Mouse (Mus musculus) spleen, adult 2 months (tissue): ENCODE measurements around the gene Tomm34. TPM values are rescaled to one million over a fixed set of nuclear protein-coding genes. Genes with fewer than 3 reads are reported as not detected.

Source experiments
- DNase-seq, 2 experiments: peaks; one replicate each; pipeline versions ENCODE4 v3.0.0 to v3.0.0-alpha.2; 2012 to 2021; ENCODE audit warnings: low spot score in 2 of 2, low read depth in 1 of 2
- H3K27ac ChIP-seq: fragments of 200-500 bp; 2 replicates; pipeline ENCODE4 v1.5.1; 2012; ENCODE audit warnings: low read length, inconsistent platforms; ENCODE audit not compliant: insufficient read depth
- H3K27me3 ChIP-seq: fragments of 200-500 bp; 2 replicates; pipeline ENCODE4 v1.6.1; 2012; ENCODE audit warnings: mild to moderate bottlenecking, moderate library complexity, low read length, inconsistent platforms; ENCODE audit not compliant: control insufficient read depth, insufficient read depth
- H3K36me3 ChIP-seq: fragments of 200-500 bp; 2 replicates; pipeline ENCODE4 v1.6.1; 2012; ENCODE audit warnings: mild to moderate bottlenecking, low read length, inconsistent platforms; ENCODE audit not compliant: control insufficient read depth, insufficient read depth
- H3K4me1 ChIP-seq: fragments of 200-500 bp; 2 replicates; pipeline ENCODE4 v1.6.1; 2011; ENCODE audit warnings: inconsistent platforms; ENCODE audit not compliant: control insufficient read depth, insufficient read depth, insufficient read length
- H3K4me3 ChIP-seq: fragments of 200-500 bp; 2 replicates; pipeline ENCODE4 v1.5.1; 2011; ENCODE audit warnings: mild to moderate bottlenecking, inconsistent platforms; ENCODE audit not compliant: insufficient read depth, insufficient read length; ENCODE audit errors: extremely low read depth
- CTCF ChIP-seq: fragments of 200-500 bp; IDR thresholded peaks from 2 replicates; pipeline ENCODE4 v1.5.1; 2011; ENCODE audit warnings: mild to moderate bottlenecking, inconsistent platforms; ENCODE audit not compliant: insufficient read depth, insufficient read length, insufficient replicate concordance; ENCODE audit errors: extremely low read depth
- POLR2A ChIP-seq: fragments of 200-500 bp; IDR thresholded peaks from 2 replicates; pipeline ENCODE4 v1.6.1; 2011; ENCODE audit warnings: low read depth, low read length, inconsistent platforms
- WGBS: fragments of 180-500 bp; shearing (Covaris S2); methylation state at CpG from one replicate; pipeline ENCODE4 v1.1.7; 2018; 5-methylcytosine and 5-hydroxymethylcytosine counted together
- polyA plus RNA-seq: library from polyadenylated mRNA; depleted of rRNA; stranded (reverse); fragments of >200 nt; gene quantifications from 2 replicates; pipeline ENCODE4 v1.2.3, GENCODE M21; 2012

Tomm34 gene
- polyA plus RNA-seq, 1 experiment: 51.7 TPM

DNA sequence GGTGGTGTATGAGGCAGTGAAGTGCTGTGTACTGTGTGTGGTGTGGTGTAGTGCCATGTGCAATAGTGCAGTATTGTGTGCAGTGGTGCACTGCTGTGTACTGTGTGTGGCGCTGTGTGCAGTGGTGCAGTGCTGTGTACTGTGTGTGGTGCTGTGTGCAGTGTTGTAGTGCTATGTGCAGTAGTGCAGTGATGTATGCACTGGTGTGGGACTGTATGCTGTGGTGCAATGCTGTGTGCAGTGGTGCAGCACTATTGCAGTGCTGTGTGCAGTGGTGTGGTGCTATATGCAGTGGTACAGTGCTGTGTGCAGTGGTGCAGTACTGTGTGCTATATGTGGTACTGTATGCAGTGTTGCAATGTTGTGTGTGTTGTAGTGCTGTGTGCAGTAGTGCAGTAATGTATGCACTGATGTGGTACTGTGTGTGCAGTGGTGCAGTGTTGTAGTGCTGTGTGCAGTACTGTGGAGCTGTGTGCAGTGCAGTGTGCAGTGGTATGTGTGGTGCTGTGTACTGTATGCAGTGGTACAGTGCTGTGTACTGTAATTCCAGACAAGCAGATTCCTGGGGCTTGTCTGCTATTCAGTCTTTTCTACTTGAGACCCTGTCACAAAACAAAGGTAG lies 32.5 kb downstream of the Tomm34 start:
- no peaks in the 10 kb centered on the region for H3K4me1 ChIP-seq
- H3K27me3 ChIP-seq: no peaks in the 10 kb centered on the region
- 97% methylated on average over 1 of the region's 1 CpGs for WGBS
- no peak for DNase-seq
- H3K4me3 ChIP-seq: no peak overlapping the region
- no peaks in the 10 kb centered on the region for H3K36me3 ChIP-seq
- no peak overlapping the region for H3K27ac ChIP-seq
- no peak for TF ChIP-seq POLR2A
- TF ChIP-seq CTCF: no peak

DNA sequence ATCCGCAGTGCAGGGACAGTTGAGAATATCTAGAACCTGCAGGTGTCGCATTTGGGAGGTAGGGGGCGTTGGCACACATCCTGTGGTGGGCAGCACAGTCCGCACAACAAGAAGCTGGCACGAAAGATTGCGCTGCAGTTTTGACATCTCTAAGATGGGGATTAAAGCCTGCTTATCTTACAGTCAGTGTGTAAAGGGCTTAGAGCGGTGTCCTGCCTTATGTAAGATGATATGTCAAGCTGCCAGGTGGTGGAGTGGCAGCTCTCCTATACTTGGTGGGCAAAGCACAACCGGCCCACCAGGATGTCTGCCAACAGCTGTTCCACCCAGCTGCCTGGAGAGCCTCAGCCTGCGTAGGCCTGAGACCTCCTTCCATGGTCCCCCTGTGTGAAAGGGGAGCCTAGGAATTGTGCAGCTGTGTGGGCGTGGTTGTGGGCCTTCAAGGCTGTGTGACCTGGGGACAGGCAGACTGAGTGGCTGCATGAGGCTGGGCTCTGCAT lies 34.4 kb downstream of the Tomm34 start:
- Histone ChIP-seq H3K36me3 (no peaks in the 10 kb centered on the region), H3K27ac (no peak overlapping the region), H3K27me3 (no peaks in the 10 kb centered on the region), H3K4me1 (no peaks in the 10 kb centered on the region), H3K4me3 (no peak overlapping the region)
- 48% methylated on average over 10 of the region's 10 CpGs for WGBS
- DNase-seq: no peak
- TF ChIP-seq POLR2A (no peak), CTCF (no peak)

DNA sequence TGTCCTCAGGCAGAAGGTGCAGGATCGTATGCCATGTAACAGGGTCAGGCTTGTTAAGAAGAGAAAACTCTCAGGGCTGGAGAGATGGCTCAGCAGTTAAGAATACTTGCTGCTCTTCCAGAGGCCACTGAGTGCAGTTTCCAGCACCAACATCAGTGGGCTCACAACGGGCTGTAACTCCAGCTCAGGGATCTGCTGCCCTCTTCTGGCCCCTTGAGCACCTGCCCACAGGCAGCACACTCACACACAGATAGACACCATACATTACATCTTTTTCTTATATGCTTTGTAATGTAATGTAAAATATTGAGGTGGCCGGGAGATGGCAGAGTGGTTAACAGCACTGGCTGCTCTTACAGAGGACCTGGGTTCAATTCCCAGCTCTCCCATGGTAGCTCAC lies 38.0 kb downstream of the Tomm34 start:
- no peak for DNase-seq
- Histone ChIP-seq H3K27me3 (no peaks in the 10 kb centered on the region), H3K27ac (no peak overlapping the region), H3K36me3 (no peaks in the 10 kb centered on the region), H3K4me3 (no peak overlapping the region), H3K4me1 (no peaks in the 10 kb centered on the region)
- WGBS: 85% methylated on average over 3 of the region's 3 CpGs
- TF ChIP-seq POLR2A (no peak), CTCF (no peak)

DNA sequence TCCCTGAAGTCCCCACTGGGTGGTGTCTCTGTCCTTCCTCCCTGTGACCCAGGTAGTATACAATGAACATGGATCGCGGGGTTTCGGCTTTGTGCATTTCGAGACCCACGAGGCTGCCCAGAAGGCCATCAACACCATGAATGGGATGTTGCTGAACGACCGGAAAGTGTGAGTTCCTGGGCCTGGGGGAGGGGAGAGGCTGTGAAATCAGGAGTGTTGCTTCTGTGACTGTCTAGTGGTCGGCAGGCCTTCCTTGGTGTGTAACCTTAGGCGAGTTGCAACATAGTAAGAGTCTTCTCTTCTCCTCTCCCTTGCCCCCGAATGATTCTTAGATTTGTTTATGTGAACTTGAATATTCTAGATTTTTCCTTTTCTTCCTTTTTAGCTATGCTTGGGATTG lies 39.8 kb downstream of the Tomm34 start:
- TF ChIP-seq POLR2A (no peak), CTCF (no peak)
- Histone ChIP-seq H3K27ac (no peak overlapping the region), H3K4me1 (no peaks in the 10 kb centered on the region), H3K36me3 (no peaks in the 10 kb centered on the region), H3K27me3 (no peaks in the 10 kb centered on the region), H3K4me3 (no peak overlapping the region)
- DNase-seq: no peak
- 77% methylated on average over 10 of the region's 10 CpGs for WGBS

DNA sequence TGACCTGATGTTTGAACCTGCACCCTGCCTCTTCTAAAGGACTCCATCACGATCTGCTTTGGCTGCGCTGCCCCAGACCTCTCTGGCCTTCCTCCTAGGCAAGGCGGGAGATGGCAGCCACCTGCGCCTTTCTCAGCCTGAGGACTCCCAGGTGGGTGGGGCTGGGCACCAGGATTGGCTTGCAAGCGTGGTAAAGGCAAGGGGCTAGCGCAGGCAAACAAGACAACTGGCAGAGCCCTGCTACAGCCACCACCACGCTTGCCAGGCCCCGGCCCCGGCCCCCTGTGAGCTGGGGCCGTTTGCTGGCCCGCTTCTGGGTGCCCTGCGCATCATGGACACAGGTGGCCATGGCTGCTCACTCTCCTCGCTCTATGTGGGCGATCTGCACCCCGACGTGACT lies 45.8 kb downstream of the Tomm34 start, which contains the start of gene Pabpc1l:
Pabpc1l (plus strand) TSS at position 301 of the 400 bp plus-strand sequence.
- H3K27me3 ChIP-seq: no peaks in the 10 kb centered on the region
- H3K27ac ChIP-seq: no peak within 1 kb of the TSS
- WGBS: 90% methylated on average over 16 of the region's 16 CpGs
- TF ChIP-seq CTCF (no peak), POLR2A (no peak)
- H3K36me3 ChIP-seq: no peaks in the 10 kb centered on the region
- H3K4me1 ChIP-seq: no peaks in the 10 kb centered on the region
- H3K4me3 ChIP-seq: no peak within 1 kb of the TSS
- no peak for DNase-seq

DNA sequence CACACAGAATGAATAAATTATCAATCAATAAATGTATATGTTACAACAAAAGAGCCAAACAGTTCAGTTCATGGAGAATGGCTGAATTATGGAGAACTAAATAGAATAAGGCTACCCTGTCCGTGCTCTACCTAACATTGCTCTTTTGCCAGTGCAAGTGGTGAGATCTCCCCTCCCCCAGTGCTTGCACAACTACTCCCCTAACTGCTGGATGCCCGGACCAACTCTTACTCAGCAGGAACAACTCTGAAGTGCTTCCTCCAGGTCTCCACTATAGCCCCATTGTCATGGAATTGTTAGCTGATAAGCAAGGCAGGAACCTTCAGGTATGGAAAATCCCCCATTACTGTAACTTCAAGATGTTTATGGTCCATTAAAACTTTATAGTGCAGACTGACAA lies 48.9 kb downstream of the Tomm34 start:
- Histone ChIP-seq H3K27ac (no peak overlapping the region), H3K4me1 (no peaks in the 10 kb centered on the region), H3K36me3 (peaks cover 11% of the 10 kb centered on the region; the same call in 1 of the 2 replicates), H3K4me3 (no peak overlapping the region), H3K27me3 (no peaks in the 10 kb centered on the region)
- TF ChIP-seq CTCF: no peak
- TF ChIP-seq POLR2A: no peak
- WGBS: 49% methylated on average over 2 of the region's 2 CpGs
- DNase-seq: no peak

DNA sequence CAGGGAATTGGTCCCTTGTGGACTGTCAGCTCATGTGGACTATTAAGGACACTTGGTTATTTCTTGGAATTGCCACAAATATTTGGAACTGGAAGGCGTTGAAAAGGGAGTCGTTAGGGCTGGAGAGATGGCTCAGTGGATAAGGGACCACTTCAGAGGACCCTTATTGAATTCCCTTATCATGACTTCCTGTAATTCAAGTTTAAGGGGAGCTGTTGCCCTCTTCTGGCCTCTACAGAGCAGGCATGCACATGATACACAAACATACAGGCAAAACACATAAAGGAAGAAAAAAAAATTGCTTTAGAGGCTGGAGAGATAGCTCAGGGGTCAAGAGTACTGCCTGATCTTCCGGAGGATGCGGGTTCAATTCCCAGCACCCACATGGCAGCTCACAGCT lies 51.0 kb downstream of the Tomm34 start:
- peaks cover 23% of the 10 kb centered on the region for H3K36me3 ChIP-seq
- TF ChIP-seq CTCF (no peak), POLR2A (no peak)
- WGBS: 84% methylated on average over 4 of the region's 4 CpGs
- H3K4me1 ChIP-seq: no peaks in the 10 kb centered on the region
- DNase-seq: no peak
- no peaks in the 10 kb centered on the region for H3K27me3 ChIP-seq
- no peak overlapping the region for H3K4me3 ChIP-seq
- no peak overlapping the region for H3K27ac ChIP-seq
